Mouse (Mus musculus): ENCODE results near the gene Ppfia4.
A peak's percentile ranks its signal among the peaks of the same experiment; 100 is the strongest.

Ppfia4 gene

GRCm38 (mm10) chr1:134332770-134333271 is at the start of gene Ppfia4:
Gene Ppfia4, minus strand, starts transcription at chr1:134332928.
- no peak for DNase-seq

GRCm38 (mm10) chr1:134381795-134382625 is 49.3 kb upstream of the Ppfia4 start:
- DNase-seq, result no peak

- no peak for DNase-seq
Measured at GRCm38 (mm10) chr1:134381051-134381450, 48.3 kb upstream of the Ppfia4 start.

GRCm38 (mm10) chr1:134374124-134374523 is 41.4 kb upstream of the Ppfia4 start:
- no peak for DNase-seq

GRCm38 (mm10) chr1:134368777-134369337 is 36.1 kb upstream of the Ppfia4 start:
- DNase-seq, result peak; percentile 46 to 84

- DNase-seq, result no peak
Measured at GRCm38 (mm10) chr1:134365491-134365890, 32.8 kb upstream of the Ppfia4 start.

- DNase-seq, result no peak
Measured at GRCm38 (mm10) chr1:134363194-134363593, 30.5 kb upstream of the Ppfia4 start.

GRCm38 (mm10) chr1:134361857-134362212 is 29.1 kb upstream of the Ppfia4 start, which contains the start of gene Tmem183a:
Gene Tmem183a, minus strand, starts transcription at chr1:134361979.
- DNase-seq, result peak; percentile 96

GRCm38 (mm10) chr1:134361195-134361856 is 28.6 kb upstream of the Ppfia4 start:
- no peak for DNase-seq

GRCm38 (mm10) chr1:134360656-134361055 is 27.9 kb upstream of the Ppfia4 start:
- no peak for DNase-seq

- peak in 1 of 2 experiments; percentile 30 for DNase-seq
Measured at GRCm38 (mm10) chr1:134357461-134357860, 24.7 kb upstream of the Ppfia4 start.

- DNase-seq, result peak; percentile 42 to 55
Measured at GRCm38 (mm10) chr1:134353326-134353725, 20.6 kb upstream of the Ppfia4 start.

- DNase-seq, result no peak
Measured at GRCm38 (mm10) chr1:134347791-134348190, 15.1 kb upstream of the Ppfia4 start.

GRCm38 (mm10) chr1:134345075-134345474 is 12.3 kb upstream of the Ppfia4 start:
- no peak for DNase-seq

GRCm38 (mm10) chr1:134344005-134344950 is 11.6 kb upstream of the Ppfia4 start:
- DNase-seq, result peak; percentile 38 to 63

GRCm38 (mm10) chr1:134343567-134343966 is 10.8 kb upstream of the Ppfia4 start:
- no peak for DNase-seq

GRCm38 (mm10) chr1:134342781-134343310 is 10.1 kb upstream of the Ppfia4 start:
- no peak for DNase-seq

- no peak for DNase-seq
Measured at GRCm38 (mm10) chr1:134342278-134342664, 9.5 kb upstream of the Ppfia4 start.

GRCm38 (mm10) chr1:134341641-134342277 is 9.0 kb upstream of the Ppfia4 start:
- no peak for DNase-seq

GRCm38 (mm10) chr1:134339757-134340619 is 7.3 kb upstream of the Ppfia4 start:
- no peak for DNase-seq

- DNase-seq, result no peak
Measured at GRCm38 (mm10) chr1:134339162-134339561, 6.4 kb upstream of the Ppfia4 start.
